Mouse (Mus musculus): Measurements from ENCODE around the gene Guk1. TPM values are rescaled to one million over a fixed set of nuclear protein-coding genes. Genes with fewer than 3 reads are reported as not detected.

Gene Guk1
- total RNA-seq, 2 experiments from 2014 or later = 29.9 to 61.9 TPM

DNA sequence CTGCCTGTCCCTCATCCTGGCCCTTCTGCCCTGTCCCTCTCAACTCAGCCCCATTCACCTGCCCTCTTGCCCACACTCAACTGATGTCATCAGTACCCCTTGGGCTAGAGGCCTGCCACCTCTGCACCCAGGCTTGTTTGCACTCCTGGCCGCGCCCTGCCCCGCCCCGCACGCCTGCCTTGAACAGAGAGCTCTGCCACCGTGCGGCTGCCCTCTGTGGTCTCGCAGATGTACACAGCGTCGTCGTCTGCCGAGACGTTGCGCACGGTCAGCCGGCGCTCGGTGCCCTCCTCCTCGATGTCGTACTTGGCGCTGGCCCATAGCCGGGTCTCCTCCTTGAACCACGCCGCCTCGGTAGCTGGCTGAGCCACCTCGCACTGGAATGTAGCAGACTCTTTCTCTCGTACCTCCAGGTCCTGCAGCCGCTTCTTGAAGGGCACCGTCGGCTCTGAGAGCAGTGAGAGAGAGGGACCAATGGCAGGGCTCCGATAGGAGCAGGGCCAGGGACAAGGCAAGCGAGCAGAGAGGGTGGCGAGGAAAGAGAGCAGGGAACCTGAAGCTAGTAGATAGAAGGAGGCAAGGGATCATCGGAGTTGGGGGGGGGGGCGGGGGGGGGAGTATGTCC, 57.5 kb downstream of the Guk1 start:
- ATAC-seq (replicated peaks; ENCODE audit: poor library complexity) = peak; percentile 69

Other genes with a start within 250 kb of the Guk1 start
- gene Hist3h2ba, start 243.3 kb downstream of the Guk1 start, total RNA-seq (2015) = 1.6 and 1.9 TPM in 2 replicates
- gene Hist3h2ba, start 243.3 kb downstream of the Guk1 start, total RNA-seq (2017) = 1.8 and 2.3 TPM in 2 replicates
- 19.4 and 20.2 TPM in 2 replicates for gene Hist3h2a, start 237.5 kb downstream of the Guk1 start, total RNA-seq (2015)
- gene Hist3h2a, start 237.5 kb downstream of the Guk1 start, total RNA-seq (2017) = 223 and 238 TPM in 2 replicates
- 0.10 TPM in 1 of 2 replicates, not detected in the other for gene Trim17, start 237.5 kb downstream of the Guk1 start, total RNA-seq (2015)
- gene Trim17, start 237.5 kb downstream of the Guk1 start, total RNA-seq (2017) = not detected in 2 replicates
- gene Trim11, start 214.1 kb downstream of the Guk1 start, total RNA-seq (2015) = 24.0 and 25.0 TPM in 2 replicates
- gene Trim11, start 214.1 kb downstream of the Guk1 start, total RNA-seq (2017) = 25.9 and 32.8 TPM in 2 replicates
- 0.07 TPM in 1 of 2 replicates, not detected in the other for gene Obscn, start 55.8 kb downstream of the Guk1 start, total RNA-seq (2015)
- gene Obscn, start 55.8 kb downstream of the Guk1 start, total RNA-seq (2017) = under 0.01 TPM in 1 of 2 replicates, not detected in the other
- 2.8 and 3.6 TPM in 2 replicates for gene Iba57, start 28.5 kb downstream of the Guk1 start, total RNA-seq (2015)
- gene Iba57, start 28.5 kb downstream of the Guk1 start, total RNA-seq (2017) = 3.5 and 4.6 TPM in 2 replicates
- not detected in 2 replicates for gene Gjc2, start 9.0 kb downstream of the Guk1 start, total RNA-seq (2015)
- not detected in 2 replicates for gene Gjc2, start 9.0 kb downstream of the Guk1 start, total RNA-seq (2017)
- 33.4 and 49.5 TPM in 2 replicates for gene Mrpl55, start 10.3 kb upstream of the Guk1 start, total RNA-seq (2015)
- 48.7 and 56.2 TPM in 2 replicates for gene Mrpl55, start 10.3 kb upstream of the Guk1 start, total RNA-seq (2017)
- gene 2310033P09Rik, start 16.1 kb upstream of the Guk1 start, total RNA-seq (2015) = 14.9 and 17.9 TPM in 2 replicates
- gene 2310033P09Rik, start 16.1 kb upstream of the Guk1 start, total RNA-seq (2017) = 8.7 and 17.8 TPM in 2 replicates
- 280 and 290 TPM in 2 replicates for gene Arf1, start 36.1 kb upstream of the Guk1 start, total RNA-seq (2015)
- gene Arf1, start 36.1 kb upstream of the Guk1 start, total RNA-seq (2017) = 343 and 378 TPM in 2 replicates
- gene Wnt3a, start 98.5 kb upstream of the Guk1 start, total RNA-seq (2015) = not detected in 2 replicates
- gene Wnt3a, start 98.5 kb upstream of the Guk1 start, total RNA-seq (2017) = not detected in 2 replicates
- not detected in 2 replicates for gene Wnt9a, start 114.7 kb upstream of the Guk1 start, total RNA-seq (2015)
- not detected in 2 replicates for gene Wnt9a, start 114.7 kb upstream of the Guk1 start, total RNA-seq (2017)
- gene Prss38, start 183.4 kb upstream of the Guk1 start, total RNA-seq (2015) = not detected in 2 replicates
- gene Prss38, start 183.4 kb upstream of the Guk1 start, total RNA-seq (2017) = not detected in 2 replicates

Measured in megakaryocyte progenitor cell, adult 5-6 weeks (primary cell).